Mouse (Mus musculus): ENCODE results near the gene Sv2a. TPM values are rescaled to one million over a fixed set of nuclear protein-coding genes. Genes with fewer than 3 reads are reported as not detected.

Gene Sv2a
- polyA plus RNA-seq, 1 experiment from 2014 or later, result 91.6 TPM

GRCm38 (mm10) chr3:96160222-96160802, 20.6 kb upstream of the Sv2a start:
- DNase-seq (no peak), ATAC-seq (ENCODE audit: low FRiP score, low TSS enrichment) (no peak)
- no peak overlapping the region; the same call in 1 of the 2 replicates for H3K4me3 ChIP-seq (replicated peaks; ENCODE audit: low read depth, low read length)
- H3K27ac ChIP-seq (replicated peaks; ENCODE audit: low read depth, low read length), result no peak overlapping the region
- no peaks in the 10 kb centered on the region for H3K9me3 ChIP-seq (ENCODE audit: control insufficient read depth, low read length)
- WGBS, result 57% methylated on average over 4 of the region's 4 CpGs
- H3K4me2 ChIP-seq (ENCODE audit: low read length), result peak overlapping the region; percentile 78
- peaks cover 10% of the 10 kb centered on the region for H3K4me1 ChIP-seq (ENCODE audit: control insufficient read depth, insufficient read depth, low read length)
- no peaks in the 10 kb centered on the region for H3K27me3 ChIP-seq (ENCODE audit: control insufficient read depth, insufficient read depth, low read length)
- H3K36me3 ChIP-seq (ENCODE audit: control insufficient read depth, insufficient read depth, low read length), result peaks cover 7% of the 10 kb centered on the region
- H3K9ac ChIP-seq (replicated peaks; ENCODE audit: low read length), result no peak overlapping the region; the same call in 1 of the 2 replicates

- H3K4me1 ChIP-seq (ENCODE audit: control insufficient read depth, insufficient read depth, low read length), result peaks cover 10% of the 10 kb centered on the region
- 2% methylated on average over 12 of the region's 12 CpGs for WGBS
- peak overlapping the region; percentile 32 for H3K4me3 ChIP-seq (replicated peaks; ENCODE audit: low read depth, low read length)
- peak overlapping the region; percentile 53; the same call in 1 of the 2 replicates for H3K27ac ChIP-seq (replicated peaks; ENCODE audit: low read depth, low read length)
- peaks cover under 1% of the 10 kb centered on the region for H3K36me3 ChIP-seq (ENCODE audit: control insufficient read depth, insufficient read depth, low read length)
- peak; percentile 77 for ATAC-seq (ENCODE audit: low FRiP score, low TSS enrichment)
- H3K9ac ChIP-seq (replicated peaks; ENCODE audit: low read length), result peak overlapping the region; percentile 50
- no peaks in the 10 kb centered on the region for H3K9me3 ChIP-seq (ENCODE audit: control insufficient read depth, low read length)
- peak overlapping the region; percentile 78 for H3K4me2 ChIP-seq (ENCODE audit: low read length)
- no peaks in the 10 kb centered on the region for H3K27me3 ChIP-seq (ENCODE audit: control insufficient read depth, insufficient read depth, low read length)
- DNase-seq, result peak; percentile 79
Observed at GRCm38 (mm10) chr3:96160803-96161516, 20.0 kb upstream of the Sv2a start.

DNA sequence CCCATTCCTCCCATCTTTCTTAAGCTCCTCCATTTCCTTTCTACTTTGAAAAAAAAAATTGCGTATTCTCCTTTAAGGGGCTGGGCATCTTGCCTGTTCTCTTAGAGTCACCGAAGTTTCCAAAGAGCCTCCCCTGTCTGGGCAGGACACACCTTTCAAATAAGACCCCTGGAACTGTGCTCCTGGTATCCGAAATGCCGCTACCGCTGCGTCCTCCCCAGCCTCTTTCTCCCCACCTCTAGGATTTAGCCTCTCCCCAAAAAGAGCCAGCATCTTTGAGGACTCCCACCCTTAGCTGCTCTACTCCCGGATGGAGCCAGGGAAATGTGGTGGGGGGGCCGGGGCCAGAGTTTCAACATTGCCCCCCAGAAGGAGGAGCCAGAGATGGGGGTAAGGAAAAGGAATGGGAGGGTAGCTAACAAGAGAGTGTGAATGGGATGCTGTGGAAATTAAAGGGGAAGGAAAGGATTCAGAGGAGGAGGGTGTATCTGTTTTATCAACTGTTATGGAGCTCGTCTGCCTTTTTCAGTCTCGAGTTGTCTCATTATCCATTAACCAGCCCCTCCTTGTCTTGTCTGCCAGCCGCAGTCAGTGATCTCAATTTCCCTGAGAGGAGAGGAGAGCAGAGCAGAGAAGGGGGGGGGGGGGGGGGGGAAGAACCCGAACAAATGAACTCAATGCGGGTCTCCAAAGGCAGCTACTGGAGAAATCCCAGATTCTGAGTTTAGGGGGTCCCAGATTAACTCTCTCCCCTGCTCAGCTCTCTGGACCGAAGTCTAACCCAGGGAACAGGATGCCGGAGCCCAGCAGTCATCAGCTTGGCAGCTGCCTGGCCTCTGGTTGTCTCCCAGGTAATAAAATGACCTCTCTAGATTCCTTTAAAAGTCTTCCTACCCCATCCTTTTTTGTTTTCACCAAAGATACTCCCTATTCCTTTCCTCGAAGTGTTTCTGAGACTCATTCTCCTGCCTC, 18.8 kb upstream of the Sv2a start, which contains the start of gene Mtmr11:
Gene Mtmr11 (plus strand): TSS at position 136 of the 972 bp plus-strand sequence.
- DNase-seq (peak; percentile 47), ATAC-seq (ENCODE audit: low FRiP score, low TSS enrichment) (peak; percentile 19; the same call in 1 of the 2 replicates)
- peaks cover 10% of the 10 kb centered on the region for H3K4me1 ChIP-seq (ENCODE audit: control insufficient read depth, insufficient read depth, low read length)
- 7% methylated on average over 16 of the region's 16 CpGs for WGBS
- peak within 1 kb of the TSS; percentile 32 for H3K4me3 ChIP-seq (replicated peaks; ENCODE audit: low read depth, low read length)
- H3K27me3 ChIP-seq (ENCODE audit: control insufficient read depth, insufficient read depth, low read length), result no peaks in the 10 kb centered on the region
- H3K9ac ChIP-seq (replicated peaks; ENCODE audit: low read length), result peak within 1 kb of the TSS; percentile 50
- peak within 1 kb of the TSS; percentile 78 for H3K4me2 ChIP-seq (ENCODE audit: low read length)
- peak within 1 kb of the TSS; percentile 53 for H3K27ac ChIP-seq (replicated peaks; ENCODE audit: low read depth, low read length)
- H3K9me3 ChIP-seq (ENCODE audit: control insufficient read depth, low read length), result no peaks in the 10 kb centered on the region
- H3K36me3 ChIP-seq (ENCODE audit: control insufficient read depth, insufficient read depth, low read length), result no peaks in the 10 kb centered on the region

GRCm38 (mm10) chr3:96163040-96163439, 17.9 kb upstream of the Sv2a start:
- Histone ChIP-seq H3K36me3 (ENCODE audit: control insufficient read depth, insufficient read depth, low read length) (no peaks in the 10 kb centered on the region), H3K4me1 (ENCODE audit: control insufficient read depth, insufficient read depth, low read length) (peaks cover 10% of the 10 kb centered on the region), H3K9ac (replicated peaks; ENCODE audit: low read length) (no peak overlapping the region), H3K27ac (replicated peaks; ENCODE audit: low read depth, low read length) (no peak overlapping the region), H3K27me3 (ENCODE audit: control insufficient read depth, insufficient read depth, low read length) (no peaks in the 10 kb centered on the region), H3K4me2 (ENCODE audit: low read length) (no peak overlapping the region), H3K4me3 (replicated peaks; ENCODE audit: low read depth, low read length) (no peak overlapping the region), H3K9me3 (ENCODE audit: control insufficient read depth, low read length) (no peaks in the 10 kb centered on the region)
- 90% methylated on average over 6 of the region's 6 CpGs for WGBS
- DNase-seq (no peak), ATAC-seq (ENCODE audit: low FRiP score, low TSS enrichment) (no peak)

DNA sequence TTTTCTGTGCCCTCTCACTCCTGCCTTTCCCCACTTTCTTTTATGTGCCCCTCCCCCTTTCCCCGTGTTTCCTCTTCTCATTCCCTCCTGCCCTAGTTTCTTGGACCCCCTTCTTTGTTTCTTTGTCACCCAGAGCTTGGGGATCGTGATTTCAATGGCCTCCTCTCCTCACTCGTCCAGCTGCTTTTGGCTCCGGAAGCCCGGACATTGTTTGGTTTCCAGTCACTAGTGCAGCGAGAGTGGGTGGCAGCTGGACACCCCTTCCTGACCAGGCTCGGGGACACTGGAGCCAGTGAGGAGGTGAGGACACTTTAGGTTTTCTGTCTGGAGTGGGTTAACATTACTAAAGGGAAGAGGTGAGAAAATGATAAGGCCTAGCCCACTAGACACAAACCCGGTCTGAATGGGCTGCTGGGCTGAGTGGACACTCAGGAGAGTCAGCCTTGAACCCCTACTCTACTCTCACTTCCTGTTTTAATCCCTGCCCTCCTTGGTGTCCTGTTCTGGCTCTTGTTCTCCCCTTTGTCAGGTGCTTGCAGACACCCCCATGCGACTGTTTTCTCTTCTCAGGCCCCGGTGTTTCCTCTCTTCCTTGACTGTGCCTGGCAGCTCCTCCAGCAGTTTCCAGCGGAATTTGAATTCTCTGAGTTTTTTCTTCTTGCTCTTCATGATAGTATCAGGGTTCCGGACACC, 12.3 kb upstream of the Sv2a start:
- no peak for DNase-seq
- no peaks in the 10 kb centered on the region for H3K36me3 ChIP-seq (ENCODE audit: control insufficient read depth, insufficient read depth, low read length)
- H3K4me2 ChIP-seq (ENCODE audit: low read length), result no peak overlapping the region
- WGBS, result 74% methylated on average over 12 of the region's 12 CpGs
- H3K27me3 ChIP-seq (ENCODE audit: control insufficient read depth, insufficient read depth, low read length), result no peaks in the 10 kb centered on the region
- H3K9me3 ChIP-seq (ENCODE audit: control insufficient read depth, low read length), result no peaks in the 10 kb centered on the region
- peaks cover 18% of the 10 kb centered on the region for H3K4me1 ChIP-seq (ENCODE audit: control insufficient read depth, insufficient read depth, low read length)
- no peak overlapping the region for H3K27ac ChIP-seq (replicated peaks; ENCODE audit: low read depth, low read length)
- no peak overlapping the region for H3K9ac ChIP-seq (replicated peaks; ENCODE audit: low read length)
- ATAC-seq (ENCODE audit: low FRiP score, low TSS enrichment), result no peak
- no peak overlapping the region for H3K4me3 ChIP-seq (replicated peaks; ENCODE audit: low read depth, low read length)

DNA sequence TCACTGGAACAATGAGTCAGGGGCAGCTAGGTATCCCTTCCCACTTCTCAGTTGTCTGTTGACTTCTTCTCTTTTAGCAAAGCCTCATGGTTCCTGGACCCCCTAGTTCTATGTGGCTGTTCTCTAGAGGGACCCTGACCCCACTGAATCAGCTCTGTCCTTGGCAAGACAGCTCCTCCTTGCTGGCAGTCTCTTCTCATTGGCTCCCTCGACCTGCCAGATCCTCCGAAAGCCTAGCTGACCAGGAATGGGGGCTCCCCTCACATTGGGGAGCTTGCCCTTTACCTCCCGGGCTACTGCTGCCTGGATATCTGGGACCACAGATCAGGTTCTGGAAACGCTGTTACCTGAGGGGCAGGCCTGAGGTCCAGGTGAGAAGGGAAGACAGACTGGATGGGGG, 10.7 kb upstream of the Sv2a start:
- H3K4me1 ChIP-seq (ENCODE audit: control insufficient read depth, insufficient read depth, low read length), result peaks cover 21% of the 10 kb centered on the region
- peaks cover 15% of the 10 kb centered on the region for H3K36me3 ChIP-seq (ENCODE audit: control insufficient read depth, insufficient read depth, low read length)
- no peak for DNase-seq
- ATAC-seq (ENCODE audit: low FRiP score, low TSS enrichment), result no peak
- H3K27me3 ChIP-seq (ENCODE audit: control insufficient read depth, insufficient read depth, low read length), result no peaks in the 10 kb centered on the region
- H3K27ac ChIP-seq (replicated peaks; ENCODE audit: low read depth, low read length), result no peak overlapping the region
- H3K9me3 ChIP-seq (ENCODE audit: control insufficient read depth, low read length), result no peaks in the 10 kb centered on the region
- H3K9ac ChIP-seq (replicated peaks; ENCODE audit: low read length), result no peak overlapping the region
- H3K4me2 ChIP-seq (ENCODE audit: low read length), result no peak overlapping the region; the same call in 1 of the 2 replicates
- no peak overlapping the region for H3K4me3 ChIP-seq (replicated peaks; ENCODE audit: low read depth, low read length)
- 90% methylated on average over 4 of the region's 4 CpGs for WGBS

- H3K36me3 ChIP-seq (ENCODE audit: control insufficient read depth, insufficient read depth, low read length), result peaks cover 22% of the 10 kb centered on the region
- H3K27me3 ChIP-seq (ENCODE audit: control insufficient read depth, insufficient read depth, low read length), result no peaks in the 10 kb centered on the region
- peak overlapping the region; percentile 96; the same call in 1 of the 2 replicates for H3K27ac ChIP-seq (replicated peaks; ENCODE audit: low read depth, low read length)
- H3K9me3 ChIP-seq (ENCODE audit: control insufficient read depth, low read length), result no peaks in the 10 kb centered on the region
- ATAC-seq (ENCODE audit: low FRiP score, low TSS enrichment) (no peak), DNase-seq (no peak)
- 83% methylated on average over 10 of the region's 10 CpGs for WGBS
- peak overlapping the region; percentile 76; the same call in 1 of the 2 replicates for H3K9ac ChIP-seq (replicated peaks; ENCODE audit: low read length)
- H3K4me2 ChIP-seq (ENCODE audit: low read length), result peak overlapping the region; percentile 94
- peak overlapping the region; percentile 92 for H3K4me3 ChIP-seq (replicated peaks; ENCODE audit: low read depth, low read length)
- H3K4me1 ChIP-seq (ENCODE audit: control insufficient read depth, insufficient read depth, low read length), result peaks cover 21% of the 10 kb centered on the region
Observed at GRCm38 (mm10) chr3:96170976-96171545, 9.9 kb upstream of the Sv2a start.

All from midbrain, embryonic 14.5 days (tissue).